Mouse (Mus musculus) adrenal gland, postnatal 14 days (tissue): ENCODE data around the gene Spint5. TPM values are rescaled to one million over a fixed set of nuclear protein-coding genes. Genes with fewer than 3 reads are reported as not detected.
"Not testable (repeated sequence)": the region's sequence is repeated elsewhere in the genome, so short reads cannot be mapped to it uniquely, and the experiment has no call there.

Experiments used
- DNase-seq: peaks from one replicate; pipeline ENCODE4 v3.0.0; 2021; ENCODE audit warnings: mixed read lengths
- long read RNA-seq, 2 experiments: library from polyadenylated mRNA; stranded (forward); transcript quantifications; one replicate each; pipeline ENCODE4 v2.0.0; 2021
- total RNA-seq: library from RNA; stranded (reverse); gene quantifications from 2 replicates; pipeline ENCODE4 v1.2.3, GENCODE M21; 2021

Spint5 gene
- not detected in 2 replicates for total RNA-seq
- long read RNA-seq, experiment 1 = 0 reads
- long read RNA-seq, experiment 2 = 0 reads

DNA sequence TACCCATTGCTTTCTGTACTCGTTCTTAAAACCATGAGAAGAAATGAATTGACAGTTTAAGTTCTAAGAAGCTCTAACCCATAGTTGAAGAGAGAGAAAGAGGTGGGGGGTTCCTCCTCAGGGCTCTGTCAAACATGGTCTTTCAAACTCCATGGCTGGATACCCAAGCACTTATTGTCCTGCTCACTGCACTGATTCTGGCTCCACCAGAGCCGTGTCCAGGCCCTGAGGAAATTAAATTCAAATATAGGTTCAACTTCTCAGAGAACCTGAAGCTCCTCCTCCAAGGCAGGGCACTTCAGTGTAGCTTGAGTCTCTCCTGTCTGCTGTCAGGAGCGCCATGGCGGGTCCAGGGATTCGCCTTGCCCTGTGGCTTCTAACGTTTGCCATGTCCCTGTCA, at the start of gene Spint5:
Gene Spint5 (plus strand): TSS at position 301 of the 400 bp plus-strand sequence.
- DNase-seq = no peak

DNA sequence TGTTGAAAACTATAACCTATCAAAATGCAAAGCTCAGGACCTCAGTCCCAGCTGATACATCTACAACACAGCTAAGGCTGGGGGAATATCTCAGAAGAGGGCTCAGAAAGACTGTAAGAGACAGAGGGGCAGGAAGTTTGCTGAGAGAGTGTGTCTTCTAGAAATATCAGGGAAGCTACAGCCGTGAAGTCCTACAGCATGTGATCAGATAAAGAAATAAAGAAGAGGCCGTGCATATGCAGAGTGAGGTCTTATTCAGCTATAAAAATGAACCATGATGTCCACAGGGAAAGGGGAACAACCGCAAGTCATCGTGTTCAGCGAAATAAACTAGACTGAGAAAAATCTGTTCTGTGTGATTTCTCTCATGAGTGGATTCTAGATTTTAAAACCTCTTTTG, 44.8 kb upstream of the Spint5 start:
- DNase-seq = no peak

DNA sequence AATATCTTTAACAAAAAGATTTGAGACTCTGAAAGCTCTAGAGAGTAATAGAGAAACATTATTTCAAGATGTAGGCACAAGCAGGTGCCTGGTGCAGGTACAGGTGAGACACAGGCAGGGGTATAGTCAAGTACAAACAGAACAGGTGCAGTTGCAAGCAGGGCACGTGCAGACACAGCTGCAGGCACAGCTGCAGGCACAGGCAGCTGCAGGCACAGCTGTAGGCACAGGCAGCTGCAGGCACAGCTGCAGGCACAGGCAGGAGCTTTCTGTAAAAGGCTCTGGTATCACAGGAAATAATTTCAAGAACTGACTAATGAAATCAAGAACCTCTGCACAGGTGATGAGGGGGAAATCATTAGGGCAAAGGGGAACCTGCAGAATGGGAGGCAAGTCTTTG, 44.2 kb upstream of the Spint5 start:
- no peak for DNase-seq

DNA sequence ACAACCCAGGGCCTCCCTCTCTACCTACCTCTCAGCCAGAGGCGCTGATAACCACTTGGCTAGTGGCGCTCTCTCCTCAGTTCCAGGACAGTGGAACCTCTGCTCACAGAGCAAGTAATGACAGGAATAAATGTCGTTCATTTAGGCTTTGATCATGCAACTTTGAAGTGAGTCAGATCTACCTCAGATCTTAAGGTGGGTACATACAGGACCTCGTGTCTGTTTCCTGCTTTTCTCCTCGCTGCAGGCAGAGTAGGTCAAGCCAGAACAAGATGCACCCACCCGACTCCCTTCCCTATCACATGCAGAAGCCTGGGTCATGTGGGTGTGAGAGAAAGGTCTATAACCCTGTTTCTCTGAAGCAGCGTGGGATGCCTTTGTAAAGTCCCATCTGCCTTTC, 41.1 kb upstream of the Spint5 start, which contains the start of gene Wfdc11:
Gene Wfdc11 (minus strand): TSS at position 101 of the 400 bp plus-strand sequence.
- DNase-seq = no peak

DNA sequence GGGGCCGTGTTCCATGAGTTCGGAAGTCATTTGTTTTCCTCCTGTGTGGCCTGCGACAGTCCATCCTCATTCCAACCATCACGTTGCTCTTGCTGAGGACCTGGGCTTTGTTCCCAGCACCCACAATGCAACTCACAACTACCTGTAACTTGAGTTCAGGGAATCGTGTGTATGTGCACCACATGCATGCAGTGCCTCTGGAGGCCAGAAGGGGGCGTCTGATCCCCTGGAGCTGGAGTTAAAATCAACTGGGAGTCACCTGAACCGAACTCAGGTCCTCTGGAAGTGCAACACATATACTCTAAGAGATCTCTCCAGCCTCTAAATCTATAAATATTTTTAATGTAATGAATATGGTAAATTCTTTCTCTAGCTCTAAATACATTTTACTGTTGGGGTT, 39.0 kb upstream of the Spint5 start:
- DNase-seq = no peak

DNA sequence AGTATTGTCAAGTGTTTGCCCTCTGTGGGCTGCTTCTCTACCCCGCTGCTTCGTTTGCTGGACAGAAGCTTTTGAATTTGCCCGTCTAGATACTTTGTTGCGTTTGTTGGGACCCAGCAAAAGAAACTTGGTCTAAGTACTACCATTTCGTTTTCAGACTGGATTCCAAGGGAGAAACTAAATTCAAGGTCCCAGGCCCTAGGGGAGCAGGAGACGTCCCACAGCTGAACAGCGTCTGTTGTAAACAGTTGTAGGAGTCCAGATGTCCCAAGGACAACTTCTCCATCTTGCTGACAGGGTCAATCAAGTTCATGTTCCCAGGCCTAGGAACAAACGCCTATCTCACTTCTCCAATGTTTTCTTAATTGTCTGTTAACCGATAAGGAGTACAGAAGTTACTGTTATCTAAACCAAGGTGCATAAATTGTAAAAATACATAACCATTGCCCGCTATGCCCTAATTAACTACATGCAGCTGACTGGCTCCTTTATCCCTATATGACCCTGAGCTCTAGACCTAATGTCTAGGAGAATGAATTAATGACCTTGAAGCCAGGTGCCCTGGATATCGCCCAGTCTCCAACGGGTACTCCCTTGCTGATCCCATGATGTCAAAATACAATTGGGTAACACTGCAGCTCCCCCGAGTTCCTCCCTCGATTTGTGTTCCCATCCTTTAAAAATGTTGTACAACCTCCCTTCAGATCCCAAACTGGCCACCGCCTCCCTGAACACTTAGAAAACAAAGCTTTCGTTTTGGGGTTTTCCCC, 38.0 kb upstream of the Spint5 start:
- DNase-seq = no peak

DNA sequence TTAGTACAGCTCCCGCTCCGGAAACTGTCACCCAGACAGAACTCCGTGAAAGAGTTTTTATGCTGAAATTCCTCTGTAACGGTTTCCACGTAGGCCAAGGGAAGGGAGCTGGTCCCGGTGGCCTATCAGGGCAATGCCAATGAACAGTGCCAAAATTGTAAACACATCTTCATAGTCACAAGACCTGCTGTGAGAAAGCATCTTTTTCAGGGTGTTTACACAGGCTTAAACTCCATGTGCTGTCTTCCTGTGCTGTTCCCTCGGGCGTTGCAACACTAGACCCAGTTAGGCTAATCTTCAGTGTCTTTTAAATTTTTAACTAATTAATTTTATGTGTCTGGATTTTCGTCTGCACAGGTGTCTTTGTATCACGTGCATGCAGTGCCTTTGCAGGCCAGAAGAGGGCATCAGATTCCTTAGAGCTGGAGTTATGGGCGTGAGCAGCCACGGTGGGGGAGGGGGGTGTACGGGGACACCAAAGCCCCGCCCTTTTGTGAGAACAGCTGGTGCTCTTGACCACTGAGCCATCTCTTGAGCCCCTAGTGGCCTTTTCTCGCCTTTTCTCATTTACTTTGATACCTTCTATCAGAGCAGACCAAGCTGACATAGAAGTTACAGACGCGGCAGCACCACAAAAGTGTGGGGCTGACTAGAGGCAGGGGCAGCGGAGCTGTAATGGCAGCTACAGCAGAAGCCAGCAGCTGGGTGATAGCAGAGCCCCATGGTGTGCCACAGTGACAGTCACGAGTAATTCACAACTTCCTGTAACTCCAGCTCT, 36.1 kb upstream of the Spint5 start:
- peak; percentile 88 for DNase-seq

DNA sequence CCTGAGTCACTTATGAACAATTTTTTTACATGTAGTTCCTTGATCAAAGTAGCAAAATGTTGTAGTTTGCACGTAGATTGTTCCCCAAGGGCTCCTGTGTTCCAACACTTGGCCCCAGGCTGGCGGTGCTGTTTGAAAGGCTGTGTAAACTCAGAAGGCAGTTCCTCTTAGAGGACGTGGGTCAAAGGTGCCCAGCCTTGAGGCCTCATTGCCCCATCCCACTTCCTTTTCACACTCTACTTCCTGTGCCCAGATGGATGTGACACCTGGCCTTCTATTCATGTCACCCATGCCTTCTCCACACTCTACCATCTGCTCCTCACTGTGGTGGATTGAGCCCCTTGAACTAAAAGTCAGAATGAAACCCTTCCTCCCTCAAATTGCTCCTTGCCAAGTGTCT, 35.2 kb upstream of the Spint5 start:
- peak; percentile 43 for DNase-seq

DNA sequence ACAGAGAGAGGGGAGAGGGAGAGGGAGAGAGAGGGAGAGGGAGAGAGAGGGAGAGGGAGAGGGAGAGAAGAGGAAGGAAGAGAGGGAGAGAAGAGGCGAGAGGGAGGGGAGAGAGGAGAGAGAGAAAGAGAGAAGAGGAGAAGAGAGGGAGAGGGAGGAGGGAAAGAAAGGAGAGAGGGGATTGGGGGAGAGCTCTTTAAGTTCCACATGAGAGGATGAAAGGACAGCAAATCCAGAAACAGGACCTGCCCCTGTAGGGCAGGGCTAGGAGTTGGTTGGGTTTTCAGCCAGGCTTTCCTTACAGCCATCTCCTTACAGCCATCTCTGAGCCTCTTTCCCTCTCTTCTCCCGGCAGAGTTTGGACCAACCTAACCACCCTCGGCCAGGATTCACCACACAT, 30.3 kb upstream of the Spint5 start, which contains the start of gene Wfdc13:
Gene Wfdc13 (plus strand): TSS at position 301 of the 400 bp plus-strand sequence.
- DNase-seq = no peak

DNA sequence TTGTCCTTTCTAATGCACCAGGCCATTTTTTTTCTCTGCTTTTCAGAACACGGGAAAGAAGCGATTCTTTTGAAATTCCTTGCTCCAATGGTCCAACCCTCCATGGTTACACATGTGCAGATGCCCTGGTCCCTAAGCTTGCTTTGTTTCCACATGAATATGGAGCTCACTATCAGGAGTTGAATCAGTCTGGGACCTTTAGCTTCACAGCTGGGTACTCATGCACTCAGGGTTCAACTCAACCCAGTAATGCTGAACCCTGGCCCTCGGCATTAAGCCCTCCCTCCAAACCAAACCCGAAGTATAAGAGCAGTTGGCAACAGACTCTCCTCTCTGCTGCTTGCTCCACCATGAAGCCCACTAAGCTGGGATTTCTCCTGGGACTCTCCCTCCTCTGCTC, 16.9 kb upstream of the Spint5 start, which contains the start of gene Spint4:
Gene Spint4 (plus strand): TSS at position 301 of the 400 bp plus-strand sequence.
- DNase-seq = no peak

DNA sequence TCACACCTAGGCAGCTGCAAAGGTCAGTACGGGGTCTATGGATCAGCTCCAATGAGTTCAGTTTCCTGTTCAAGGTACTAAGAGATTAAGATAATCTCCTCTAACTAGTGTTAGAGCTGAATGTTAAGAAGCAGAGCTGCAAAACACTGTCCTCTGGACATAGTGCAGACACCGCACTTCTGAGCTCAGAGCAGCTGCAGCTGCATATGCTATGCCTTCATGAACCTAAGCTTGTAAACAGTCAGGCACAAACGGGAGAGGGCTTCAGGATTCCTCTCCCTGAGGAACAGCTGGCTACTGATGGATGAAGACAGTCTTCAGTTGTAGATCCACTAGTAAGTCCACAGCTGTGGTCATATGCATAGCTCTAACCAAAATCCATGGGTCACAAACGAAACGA, 14.1 kb upstream of the Spint5 start:
- no peak for DNase-seq

DNA sequence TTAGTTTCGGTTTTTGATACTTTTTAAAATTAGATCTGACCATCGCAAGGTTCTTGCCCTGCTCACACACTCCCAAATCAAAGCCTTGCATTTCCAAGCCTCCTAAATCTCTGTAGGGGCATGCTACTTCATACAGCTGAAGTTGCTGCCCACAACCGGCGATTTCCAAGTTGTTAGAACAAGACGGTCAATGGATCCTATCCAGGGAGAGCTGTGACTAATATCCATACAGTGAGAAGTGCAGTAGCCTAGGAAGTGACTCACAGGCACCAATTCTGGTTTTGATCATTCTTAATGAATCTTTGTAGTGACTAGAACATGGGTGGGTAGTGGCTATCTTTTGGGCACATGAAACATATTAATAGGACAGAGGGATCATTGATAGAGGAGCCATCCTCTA, 13.3 kb upstream of the Spint5 start:
- DNase-seq = no peak

DNA sequence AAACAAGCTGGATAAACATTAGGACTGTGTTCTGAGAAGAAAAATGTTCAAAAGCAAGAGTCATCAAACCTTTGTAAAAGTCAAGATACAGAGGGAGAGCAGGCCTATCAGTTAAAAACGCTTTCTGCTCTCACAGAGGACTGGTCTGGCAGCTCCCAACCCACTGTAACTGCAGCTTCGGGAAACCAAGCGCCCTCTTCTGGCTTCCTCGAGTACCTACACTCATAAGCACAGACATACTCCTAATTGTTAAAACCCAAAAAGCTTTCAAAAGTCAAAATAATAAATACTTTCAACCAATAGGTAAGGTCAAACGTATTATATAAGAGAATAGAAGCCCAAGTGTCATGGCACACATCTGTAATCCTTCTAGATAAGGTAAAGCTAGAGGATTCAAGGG, 10.9 kb upstream of the Spint5 start:
- no peak for DNase-seq

DNA sequence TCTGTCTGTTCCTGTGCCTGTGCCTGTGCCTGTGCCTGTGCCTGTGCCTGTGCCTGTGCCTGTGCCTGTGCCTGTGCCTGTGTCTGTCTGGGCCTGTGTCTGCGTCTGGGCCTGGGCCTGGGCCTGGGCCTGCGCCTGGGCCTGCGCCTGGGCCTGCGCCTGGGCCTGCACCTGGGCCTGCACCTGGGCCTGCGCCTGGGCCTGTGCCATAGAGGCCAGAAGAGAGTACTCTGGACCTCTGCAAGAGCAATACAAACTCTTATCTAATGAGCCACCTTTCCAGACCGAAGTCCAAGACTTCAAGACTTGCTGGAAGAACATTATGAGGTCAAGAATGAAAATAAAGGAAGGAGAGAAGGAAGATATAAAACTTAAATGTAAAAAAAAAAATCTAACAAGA, 9.8 kb upstream of the Spint5 start:
- DNase-seq = no peak

DNA sequence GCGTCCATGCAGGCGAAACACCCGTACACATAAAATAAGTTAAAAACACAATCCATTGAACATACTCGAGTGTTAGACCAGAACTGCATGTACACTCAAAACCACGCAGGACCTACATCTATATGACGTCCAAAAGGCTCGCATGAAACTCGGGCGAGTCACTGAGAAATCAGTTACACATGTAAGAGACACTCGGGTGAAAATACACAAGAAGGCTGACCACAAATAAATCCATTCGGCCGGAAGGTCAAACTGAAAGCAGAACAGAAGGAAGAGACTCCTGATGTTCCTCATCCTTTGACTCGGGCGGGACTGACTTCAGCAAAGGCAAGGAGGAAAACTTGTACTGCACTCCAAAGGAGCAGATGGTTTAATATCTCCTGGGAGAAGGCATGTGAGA, 9.1 kb upstream of the Spint5 start:
- DNase-seq = no peak

DNA sequence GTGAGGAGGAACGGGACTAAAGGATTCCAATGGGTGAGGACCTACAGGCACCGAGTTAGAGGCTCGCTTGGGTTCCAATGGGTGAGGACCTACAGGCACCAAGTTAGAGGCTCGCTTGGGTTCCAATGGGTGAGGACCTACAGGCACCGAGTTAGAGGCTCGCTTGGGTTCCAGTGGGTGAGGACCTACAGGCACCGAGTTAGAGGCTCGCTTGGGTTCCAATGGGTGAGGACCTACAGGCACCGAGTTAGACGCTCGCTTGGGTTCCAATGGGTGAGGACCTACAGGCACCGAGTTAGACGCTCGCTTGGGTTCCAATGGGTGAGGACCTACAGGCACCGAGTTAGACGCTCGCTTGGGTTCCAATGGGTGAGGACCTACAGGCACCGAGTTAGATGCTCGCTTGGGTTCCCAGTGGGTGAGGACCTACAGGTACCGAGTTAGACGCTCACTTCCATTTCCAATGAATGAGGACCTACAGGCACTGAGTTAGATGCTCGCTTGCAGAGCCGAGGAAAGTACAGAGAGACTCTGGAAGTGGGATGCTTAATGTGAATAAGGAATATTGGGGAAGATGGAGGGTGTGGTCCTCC, 1.2 kb downstream of the Spint5 start:
- not testable (repeated sequence) for DNase-seq

DNA sequence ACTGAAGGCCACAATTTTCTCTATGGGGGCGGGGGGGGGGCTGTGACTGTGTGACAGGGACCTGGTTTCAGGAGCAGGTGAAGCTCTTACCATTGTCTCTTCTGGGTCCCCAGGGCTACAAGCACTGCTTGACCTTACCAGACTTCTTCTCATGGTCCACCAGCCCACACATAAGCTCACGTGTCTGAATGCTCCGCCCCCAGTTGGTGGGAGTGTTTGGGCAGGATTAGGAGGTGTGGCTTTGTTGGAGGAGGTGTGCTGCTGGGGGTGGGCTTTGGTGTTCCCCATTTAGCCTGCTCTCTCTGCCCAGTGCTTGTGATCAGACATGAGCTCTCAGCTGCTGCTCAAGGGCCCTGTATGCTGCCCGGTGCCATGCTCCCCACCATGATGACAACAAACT, 8.2 kb downstream of the Spint5 start:
- DNase-seq = no peak

DNA sequence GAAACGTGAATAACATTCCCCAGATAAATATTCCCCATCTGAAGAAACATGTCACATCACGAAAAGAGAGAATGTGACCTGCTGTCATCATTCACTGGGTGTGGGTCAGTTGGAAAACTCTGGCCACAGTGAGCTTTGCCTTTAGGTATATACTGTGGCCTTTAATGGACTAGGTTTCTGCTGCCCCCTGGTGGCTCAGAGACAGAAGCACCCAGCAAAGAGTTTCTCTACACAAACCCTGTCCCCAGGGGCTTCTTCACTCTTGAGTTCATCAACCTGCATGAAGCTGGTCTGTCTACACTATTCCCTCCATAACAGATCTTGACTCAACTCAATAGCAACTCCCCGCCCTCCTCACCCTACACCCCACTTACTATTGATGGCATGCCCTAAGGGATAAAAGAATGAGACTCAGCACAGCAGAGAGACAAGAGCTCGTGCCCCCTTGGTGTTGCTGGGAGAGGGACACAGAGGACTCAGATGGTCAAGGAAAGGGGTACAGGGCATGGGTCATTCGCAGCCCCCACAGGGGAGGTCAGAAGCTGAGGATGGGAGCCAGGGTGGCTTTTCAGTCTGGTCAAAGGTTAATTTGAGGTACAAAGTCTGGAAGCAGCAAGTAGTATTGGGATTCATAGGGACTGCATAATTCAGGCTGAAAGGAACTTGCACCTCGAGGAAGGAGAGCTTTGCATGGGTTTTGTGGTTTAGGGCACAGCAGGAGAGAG, 11.0 kb downstream of the Spint5 start:
- peak; percentile 83 for DNase-seq

DNA sequence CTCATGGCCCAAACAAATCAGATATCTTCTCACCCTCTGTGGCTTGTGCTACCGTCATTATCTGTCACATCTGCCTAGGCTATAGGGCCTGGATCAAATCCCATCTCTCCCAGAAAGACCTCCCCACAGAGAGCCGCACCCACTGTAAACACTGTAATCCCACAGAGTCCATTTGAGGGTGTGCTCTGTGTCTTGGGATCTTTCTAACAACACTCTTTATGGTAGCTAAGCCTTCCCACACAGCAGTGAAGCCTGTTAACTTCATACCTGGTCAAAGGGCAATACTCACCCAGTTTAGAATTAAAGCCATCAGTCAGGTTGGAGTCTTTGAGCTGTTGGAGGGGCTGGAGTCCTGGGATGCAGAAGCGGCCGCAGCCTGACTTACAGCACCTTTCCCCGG, 16.6 kb downstream of the Spint5 start:
- no peak for DNase-seq

DNA sequence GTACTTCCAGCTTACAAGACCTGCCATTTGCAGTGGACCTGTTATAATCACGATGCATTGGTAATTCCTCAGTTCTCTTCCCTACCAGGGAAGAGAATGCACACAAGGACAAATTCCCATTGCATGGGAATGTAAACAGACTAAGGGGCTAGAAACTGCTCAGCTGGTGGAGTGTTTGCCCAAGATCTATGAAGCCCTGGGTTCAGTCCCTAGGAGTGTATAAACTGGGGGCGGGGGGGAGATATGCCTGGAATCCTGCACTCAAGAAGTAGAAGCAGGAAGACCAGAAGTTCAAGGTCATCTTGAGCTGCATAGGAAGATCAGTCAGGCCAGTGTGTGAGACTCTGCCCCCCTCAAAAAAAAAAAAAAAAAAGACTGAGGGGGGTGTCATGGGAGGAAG, 18.2 kb downstream of the Spint5 start:
- no peak for DNase-seq

DNA sequence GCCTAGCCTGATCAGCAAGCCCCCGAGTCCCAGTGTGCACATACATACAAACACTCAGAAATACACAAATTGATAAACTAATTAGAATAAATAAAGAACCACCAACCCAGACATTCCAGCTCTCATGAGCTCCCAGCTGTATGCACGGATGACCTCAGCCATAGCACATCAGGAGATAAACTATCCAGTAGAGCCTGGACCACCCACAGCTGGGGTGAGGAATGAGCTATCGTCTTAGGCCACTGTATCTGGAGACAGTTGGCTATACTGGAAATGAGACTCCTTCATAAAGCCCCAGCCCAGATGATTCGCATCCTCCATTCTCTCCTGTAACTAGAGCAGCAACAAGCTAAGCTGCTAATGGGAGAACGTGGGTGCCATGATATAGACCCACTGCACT, 19.7 kb downstream of the Spint5 start:
- DNase-seq = no peak

DNA sequence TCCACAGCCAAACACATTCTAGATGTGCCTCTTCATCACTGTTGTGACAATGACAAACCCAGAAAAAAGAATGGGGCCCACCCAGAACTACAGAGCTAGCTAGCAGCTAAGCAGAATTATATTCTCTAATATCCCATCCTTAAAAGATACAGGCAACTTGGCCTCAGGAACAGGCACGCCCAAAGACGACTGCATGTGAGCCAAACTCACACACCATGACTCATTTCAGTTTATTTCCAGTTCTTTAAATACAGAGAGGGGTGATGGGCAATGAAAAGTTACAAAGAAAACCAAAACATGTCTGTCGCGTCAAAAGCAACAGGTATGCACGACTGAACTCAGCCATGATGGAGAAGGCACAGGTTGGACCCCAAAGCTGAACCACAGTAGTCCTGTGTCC, 20.3 kb downstream of the Spint5 start:
- DNase-seq = no peak
